Mouse (Mus musculus) lung, adult 2 months (tissue): ENCODE measurements at regions not wholly inside any gene's neighbourhood (a gene's known extent, or its start where the extent isn't known, plus 50 kb on each side); places are given as distances from the start of the nearest gene placed in this dataset.

Experiments
- CTCF ChIP-seq: fragments of 200-500 bp; IDR thresholded peaks from 2 replicates; pipeline ENCODE4 v1.5.1; 2011; ENCODE audit warnings: mild to moderate bottlenecking, low read length, control low read depth; ENCODE audit not compliant: insufficient read depth
- POLR2A ChIP-seq: fragments of 200-500 bp; IDR thresholded peaks from 2 replicates; pipeline ENCODE4 v1.6.1; 2011; ENCODE audit warnings: low read depth, mild to moderate bottlenecking, control low read depth, low read length, borderline replicate concordance; ENCODE audit errors: extremely low read depth

- TF ChIP-seq POLR2A (no peak), CTCF (no peak)
These were observed 219.3 kb upstream of the Cwc22 start for GRCm38 (mm10) chr2:78165429-78165828.
